Mouse (Mus musculus) c-Kit-positive CD71-positive TER-119-positive erythroid progenitor cells, embryonic 14.5 days (primary cell): ENCODE measurements around the gene Gm3239.
"Not testable (repeated sequence)": the region's sequence is repeated elsewhere in the genome, so short reads cannot be mapped to it uniquely, and the experiment has no call there.

Source experiments
- DNase-seq: peaks from one replicate; pipeline ENCODE4 v3.0.0-alpha.2; 2013; ENCODE audit warnings: low spot score

Gm3239 gene

GRCm38 (mm10) chr14:4663892-4664291 is at the start of gene Gm3239:
Gm3239 (plus strand) TSS chr14:4664192.
- not testable (repeated sequence) for DNase-seq

GRCm38 (mm10) chr14:4632052-4632451 is 31.9 kb upstream of the Gm3239 start, which contains the start of gene Gm8159:
Gm8159 (plus strand) TSS chr14:4632352.
- not testable (repeated sequence) for DNase-seq

GRCm38 (mm10) chr14:4649309-4649708 is 14.7 kb upstream of the Gm3239 start:
- not testable (repeated sequence) for DNase-seq

GRCm38 (mm10) chr14:4650324-4650723 is 13.7 kb upstream of the Gm3239 start:
- not testable (repeated sequence) for DNase-seq

GRCm38 (mm10) chr14:4708938-4709337 is 44.9 kb downstream of the Gm3239 start, which contains the start of gene Gm7876:
Gm7876 (plus strand) TSS chr14:4709238.
- DNase-seq, result not testable (repeated sequence)
